Mouse (Mus musculus): Measurements from ENCODE around the gene Fcgbp.

DNA sequence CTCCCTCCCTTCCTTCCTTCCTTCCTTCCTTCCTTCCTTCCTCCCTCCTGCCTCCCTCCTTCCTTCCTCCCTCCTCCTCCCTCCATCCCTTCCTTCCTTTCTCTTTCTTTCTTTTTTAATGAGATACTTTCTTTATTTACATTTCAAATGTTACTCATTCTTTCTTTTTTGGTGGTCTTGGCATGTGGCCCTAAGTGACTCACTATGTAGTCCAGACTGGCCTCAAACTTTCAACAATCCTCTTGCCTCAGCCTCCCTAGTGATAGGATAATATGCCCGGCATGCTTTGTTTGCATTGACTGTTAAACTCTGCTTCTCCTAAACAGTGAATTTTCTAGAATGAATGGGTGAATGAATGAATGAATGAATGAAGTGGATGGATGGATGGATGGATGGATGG lies 78.8 kb downstream of the Fcgbp start:
- TF ChIP-seq POLR2A (IDR thresholded peaks at IDR 0.05; ENCODE audit: control insufficient read depth, low read depth, low read length) (no peak), CTCF (IDR thresholded peaks at IDR 0.05; ENCODE audit: control insufficient read depth, insufficient read depth, insufficient replicate concordance, low read depth, low read length) (no peak)
